Mouse (Mus musculus) ES-E14 (cell line): Measurements from ENCODE around the gene Unc45b.

Experiments
- CHD2 ChIP-seq: IDR thresholded peaks from 2 replicates; pipeline ENCODE4 v1.6.1; 2014; ENCODE audit warnings: mild to moderate bottlenecking, low read depth, low read length, inconsistent platforms
- HCFC1 ChIP-seq: IDR thresholded peaks from 2 replicates; pipeline ENCODE4 v1.6.1; 2012; ENCODE audit warnings: low read length, inconsistent platforms, borderline replicate concordance; ENCODE audit not compliant: insufficient read depth
- MAFK ChIP-seq: IDR thresholded peaks from 2 replicates; pipeline ENCODE4 v1.6.1; 2014; ENCODE audit warnings: mild to moderate bottlenecking, low read depth, low read length, inconsistent platforms; ENCODE audit not compliant: insufficient read depth
- ZC3H11A ChIP-seq: IDR thresholded peaks from 2 replicates; pipeline ENCODE4 v1.6.1; 2012; ENCODE audit warnings: low read depth, mild to moderate bottlenecking, inconsistent platforms, low read length, borderline replicate concordance
- ZNF384 ChIP-seq: IDR thresholded peaks from 2 replicates; pipeline ENCODE4 v1.6.1; 2012; ENCODE audit warnings: low read depth, low read length, inconsistent platforms

- TF ChIP-seq MAFK = no peak
- no peak for TF ChIP-seq HCFC1
- TF ChIP-seq ZNF384 = no peak
- no peak for TF ChIP-seq ZC3H11A
- TF ChIP-seq CHD2 = no peak
Observed at GRCm38 (mm10) chr11:82947457-82947856, 37.1 kb downstream of the Unc45b start.
